Mouse (Mus musculus): Measurements from ENCODE around the gene Fcer1g.

DNA sequence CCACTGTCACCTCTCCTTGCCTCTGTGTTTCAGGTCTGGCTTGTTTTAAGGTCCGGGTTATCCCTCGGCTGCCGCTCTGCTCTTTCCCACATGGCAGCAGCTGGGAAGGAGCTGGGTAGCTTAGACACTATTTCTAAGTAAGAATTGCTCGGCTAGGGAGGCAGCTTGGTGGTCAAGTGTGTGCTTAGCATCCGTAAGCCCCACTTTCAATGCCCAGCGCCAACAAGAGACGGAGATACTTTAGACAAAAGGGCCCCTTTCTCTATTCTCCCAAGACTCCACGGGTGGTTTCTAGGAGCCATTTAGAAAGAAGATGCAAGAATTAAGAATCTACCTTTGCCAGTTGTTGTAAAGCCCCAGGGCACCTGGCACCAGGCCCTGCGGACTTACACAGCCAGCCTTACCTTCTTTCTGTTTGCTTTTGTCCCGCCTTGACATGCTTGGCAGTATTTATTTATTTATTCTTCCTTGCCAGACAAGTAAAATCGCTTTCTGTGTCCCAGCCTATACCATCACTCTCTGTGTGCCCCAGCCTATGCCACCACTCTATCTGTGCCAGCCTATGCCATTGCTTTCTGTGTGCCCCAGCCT, 41.1 kb upstream of the Fcer1g start:
- TF ChIP-seq CTCF (IDR thresholded peaks at IDR 0.05; ENCODE audit: borderline replicate concordance, insufficient read depth, low read length) (no peak), POLR2A (IDR thresholded peaks at IDR 0.05; ENCODE audit: low read depth, low read length) (no peak)
